Mouse (Mus musculus) lung, postnatal 36 days (tissue): ENCODE results near the gene Iars.

Source experiments
- DNase-seq: peaks from one replicate; pipeline ENCODE4 v3.0.0; 2022; ENCODE audit warnings: mixed read lengths

Gene Iars

DNA sequence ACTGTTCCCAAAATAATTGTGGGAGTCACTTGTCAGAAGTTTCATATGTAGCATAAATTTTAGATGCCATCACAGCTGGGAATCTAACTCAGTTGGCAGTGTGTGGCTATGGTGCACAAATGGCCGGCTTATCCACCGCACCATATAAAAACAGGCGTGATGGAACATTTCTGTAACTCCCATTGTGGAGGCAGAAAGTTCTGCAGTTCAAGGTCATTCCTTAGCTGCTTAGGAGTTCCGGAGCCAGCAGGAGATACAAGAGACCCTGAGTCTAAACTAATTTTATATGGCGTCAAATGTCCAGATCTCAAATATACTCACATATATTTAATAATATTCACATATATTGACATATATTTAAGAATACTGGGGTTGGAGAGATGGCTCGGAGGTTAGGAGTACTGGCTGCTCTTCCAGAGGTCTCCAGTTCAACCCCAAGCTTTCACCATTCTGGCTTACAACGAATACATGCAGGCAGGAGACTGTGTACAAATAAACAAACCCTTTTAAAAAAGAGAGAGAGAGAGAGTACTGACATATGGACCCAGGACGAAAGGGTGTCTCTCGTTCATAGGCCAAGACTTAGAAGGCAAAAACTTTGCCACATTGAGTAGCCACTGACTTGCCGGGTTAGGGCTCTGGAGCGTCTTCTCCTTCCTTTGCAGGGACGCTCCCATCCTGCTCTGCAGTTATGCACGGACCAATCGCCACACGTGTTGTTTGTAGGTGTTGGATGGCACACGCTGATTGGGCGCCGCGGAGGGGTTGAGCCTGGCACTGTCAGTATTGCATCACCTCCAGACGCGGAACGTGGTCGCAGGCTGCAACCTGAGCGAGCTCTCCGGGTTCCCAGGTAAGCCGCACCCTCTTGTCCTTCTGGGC lies at the start of gene Iars:
Gene Iars (plus strand): TSS at position 750 of the 882 bp plus-strand sequence.
- DNase-seq: peak; percentile 100

DNA sequence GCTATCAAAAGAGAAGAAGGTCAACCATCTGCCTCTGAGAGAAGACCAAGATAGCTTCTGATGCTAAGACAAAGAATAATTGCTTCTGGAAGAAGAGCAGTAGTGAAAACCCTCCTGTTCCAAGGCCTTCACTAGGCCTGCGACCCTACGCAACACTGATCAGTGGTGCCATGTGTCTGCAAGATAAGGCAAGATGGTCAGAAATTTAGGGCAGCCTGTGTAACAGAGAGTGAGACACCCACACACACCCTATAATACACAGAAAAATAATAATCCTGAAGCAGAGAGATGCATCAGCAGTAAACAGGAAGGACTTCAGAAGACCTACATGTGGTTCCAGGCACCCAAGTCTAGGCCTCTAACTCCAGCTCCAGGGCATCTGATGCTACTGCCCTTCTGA lies 41.9 kb upstream of the Iars start:
- DNase-seq: no peak

- DNase-seq: no peak
Measured at GRCm38 (mm10) chr13:49642650-49643049, 39.2 kb upstream of the Iars start.

DNA sequence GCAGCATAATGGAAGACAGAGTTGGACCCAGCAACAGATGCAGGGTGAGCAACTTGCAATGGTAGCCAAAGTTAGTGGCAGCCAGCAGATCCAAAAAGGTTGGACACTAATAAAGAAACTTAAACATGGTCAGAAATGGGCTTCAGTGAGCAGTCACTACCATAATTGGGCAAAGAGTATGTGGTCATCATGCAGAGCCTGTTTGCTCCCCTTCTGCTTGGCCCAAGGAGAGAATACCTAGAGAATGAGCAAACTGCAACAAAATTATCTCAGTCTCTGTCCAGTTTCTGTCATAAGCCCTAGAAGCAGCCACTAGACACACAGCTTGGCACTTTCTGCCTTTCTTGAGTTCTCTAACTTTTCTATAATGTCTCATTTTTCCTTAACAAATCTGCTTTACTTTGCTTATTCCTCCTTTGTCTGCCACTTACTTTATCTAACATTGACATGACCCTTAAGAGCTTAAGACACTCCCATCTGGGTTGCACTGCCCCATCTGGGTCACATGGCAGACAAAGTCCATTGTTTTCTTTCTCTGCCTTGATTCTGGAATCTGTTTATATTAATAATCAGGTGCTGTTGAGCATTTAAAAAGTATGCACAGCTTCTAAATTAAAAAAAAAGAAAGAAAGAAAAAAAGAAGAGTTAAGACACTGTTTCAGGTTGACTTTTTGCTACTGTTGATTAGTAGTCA lies 38.1 kb upstream of the Iars start:
- peak; percentile 5 for DNase-seq

- peak; percentile 15 for DNase-seq
Measured at GRCm38 (mm10) chr13:49644731-49645529, 37.0 kb upstream of the Iars start.

DNA sequence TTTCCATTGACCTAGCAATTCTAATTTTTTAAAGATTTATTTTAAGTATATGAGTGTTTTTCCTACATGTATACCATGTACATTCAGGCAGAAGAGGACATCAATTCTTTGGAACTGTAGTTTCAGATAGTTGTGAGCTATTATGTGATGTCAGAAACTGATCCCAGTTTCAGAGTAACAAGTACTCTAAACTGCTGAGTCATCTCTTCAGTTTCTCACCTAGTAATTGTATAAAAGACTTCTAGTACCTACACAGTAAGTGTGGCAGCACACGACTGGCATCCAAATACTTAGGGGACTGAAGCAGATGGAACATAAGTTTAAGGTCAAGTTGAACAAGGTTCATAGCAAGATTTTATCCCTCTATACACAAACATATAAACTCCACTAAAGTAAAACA lies 35.9 kb upstream of the Iars start:
- no peak for DNase-seq

DNA sequence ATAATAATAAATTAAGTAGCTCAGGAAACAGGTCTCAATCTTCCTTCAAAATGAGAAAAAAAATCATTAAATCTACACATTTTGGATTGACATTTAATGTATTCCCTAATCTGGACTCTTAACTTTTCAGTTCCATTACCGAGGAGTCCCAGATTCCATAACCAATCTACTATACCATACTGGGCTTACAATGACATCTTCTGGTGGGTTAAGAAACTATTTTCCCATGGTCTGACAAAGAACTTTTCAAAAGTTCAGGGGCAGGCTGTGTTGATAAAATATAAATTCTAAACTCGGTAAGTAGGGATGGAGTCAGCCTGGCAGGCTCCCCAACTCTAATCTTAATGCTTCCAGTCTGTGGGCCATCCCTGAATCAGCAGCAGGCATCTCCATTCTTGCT lies 30.8 kb upstream of the Iars start:
- DNase-seq: no peak

DNA sequence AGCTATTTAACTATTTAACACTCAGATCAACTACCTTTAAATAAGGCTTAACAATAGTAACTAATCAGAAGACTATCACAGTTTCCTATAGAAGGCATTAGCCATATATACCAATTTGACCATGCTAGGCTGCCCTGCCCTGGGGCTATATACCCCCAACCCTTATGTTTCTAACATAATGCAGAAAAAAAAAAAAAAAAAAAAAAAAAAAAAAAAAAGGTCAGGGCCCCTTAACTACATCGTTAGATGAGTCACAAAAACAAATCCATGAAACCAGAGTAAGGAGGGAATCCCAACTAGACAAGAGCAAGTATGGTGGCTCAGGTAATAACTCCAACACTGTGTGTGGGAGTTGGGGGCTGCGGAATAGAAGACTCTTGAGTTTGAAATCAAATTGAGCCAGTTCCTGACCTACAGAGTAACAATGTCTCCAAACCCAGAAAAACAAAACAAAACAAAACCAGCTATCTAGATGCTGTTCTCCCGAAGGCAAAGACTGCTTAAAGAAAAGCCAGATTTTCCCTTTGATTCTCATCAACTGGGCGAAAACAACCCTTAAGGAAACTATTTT lies 30.0 kb upstream of the Iars start:
- DNase-seq: no peak

DNA sequence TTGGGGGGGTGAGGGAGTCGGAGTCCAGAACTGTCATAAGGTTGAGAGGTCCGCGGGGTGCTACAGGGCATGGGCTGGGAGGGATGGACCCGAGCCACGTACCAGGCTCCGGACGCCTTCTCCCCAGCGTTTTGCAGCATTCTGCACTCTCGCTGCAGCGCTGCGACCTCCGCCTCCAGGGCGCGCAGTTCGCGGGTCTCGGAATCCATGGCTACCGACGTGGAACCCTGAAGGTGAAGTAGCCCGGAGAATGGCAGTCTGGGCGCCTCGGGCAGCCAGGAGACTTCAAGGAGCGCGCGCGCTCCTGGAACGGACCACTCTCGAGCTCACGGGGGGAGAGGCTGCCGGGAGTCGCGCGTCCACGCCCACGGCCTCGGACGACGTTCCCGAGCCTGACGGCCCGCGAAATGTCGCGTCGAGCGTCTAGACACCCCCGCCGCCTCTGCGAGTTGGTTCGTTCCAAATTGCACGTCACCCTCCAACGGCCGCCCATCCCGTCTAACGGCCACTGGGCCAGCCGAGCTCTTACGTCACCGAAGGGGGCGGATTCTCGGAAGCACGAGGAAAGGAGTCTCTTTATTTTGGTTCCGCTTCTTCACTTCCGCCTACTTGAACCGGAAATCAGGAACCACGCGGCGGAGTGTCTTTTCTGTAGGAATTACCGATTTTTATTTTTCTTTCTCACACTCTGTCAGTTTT lies 29.3 kb upstream of the Iars start, which contains the start of the genes Cenpp and Nol8:
Gene Cenpp (minus strand): TSS at position 305 of the 699 bp plus-strand sequence.
Gene Nol8 (plus strand): TSS at position 598 of the 699 bp plus-strand sequence.
- DNase-seq: peak; percentile 99

- DNase-seq: no peak
Measured at GRCm38 (mm10) chr13:49653180-49653541, 28.7 kb upstream of the Iars start.

DNA sequence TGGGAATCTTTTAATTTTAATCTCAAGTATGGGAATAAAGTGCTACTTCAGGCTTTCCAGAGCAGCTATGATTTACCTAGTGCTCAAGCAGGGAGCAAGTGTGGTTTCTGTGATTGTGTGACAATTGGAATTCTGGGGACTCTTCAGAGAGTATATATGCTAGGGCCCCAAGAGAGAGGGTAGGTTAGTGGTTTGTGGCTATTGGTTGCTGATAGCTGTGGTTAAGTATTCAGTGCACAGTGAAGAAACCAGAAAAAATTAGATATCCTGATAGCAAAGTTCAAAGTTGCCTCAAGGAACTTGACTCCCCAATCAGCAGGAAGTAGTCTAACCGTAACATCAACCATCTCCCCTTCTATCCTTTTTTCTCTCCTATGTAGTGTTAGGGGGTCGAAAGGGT lies 4.1 kb upstream of the Iars start:
- no peak for DNase-seq

GRCm38 (mm10) chr13:49682233-49682846 lies 440 bp downstream of the Iars start:
- DNase-seq: no peak

DNA sequence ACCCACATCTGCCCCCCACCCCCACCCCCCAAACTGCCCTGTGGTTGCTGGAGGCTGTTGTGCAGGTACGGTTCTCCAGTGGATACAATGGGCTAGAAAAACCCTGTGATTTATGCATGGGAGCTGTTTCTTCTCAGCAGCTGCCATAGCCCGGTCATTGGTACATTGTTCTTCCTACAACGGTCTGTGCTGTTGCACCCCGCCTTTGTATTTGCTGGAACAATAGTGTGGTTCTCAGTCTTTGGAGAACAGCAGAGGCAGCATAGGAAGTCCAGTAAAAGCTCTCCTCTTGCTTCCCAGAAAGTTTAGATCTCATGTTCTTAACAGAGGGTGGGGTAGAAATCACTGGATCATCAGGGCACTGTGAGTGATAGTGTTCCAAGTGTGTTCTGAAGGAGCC lies 2.4 kb downstream of the Iars start:
- no peak for DNase-seq

DNA sequence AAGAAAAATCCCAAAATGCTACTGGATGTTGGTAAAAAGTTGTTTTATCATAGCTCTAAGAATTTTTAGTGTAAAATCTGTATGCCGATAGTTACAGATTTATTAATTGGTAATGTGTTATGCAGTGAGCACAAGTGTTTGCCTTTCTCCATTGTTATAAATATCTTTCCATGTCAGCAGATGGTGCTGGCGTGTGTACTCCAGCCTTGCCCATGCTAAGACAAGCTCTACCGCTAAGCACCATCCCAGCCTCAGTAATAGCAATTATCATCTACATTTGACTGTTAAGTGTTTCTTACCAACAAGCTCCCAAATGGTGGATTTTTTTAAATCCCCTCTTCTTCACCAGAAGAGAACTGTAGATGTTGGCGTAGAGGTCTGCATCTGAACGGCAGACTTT lies 9.2 kb downstream of the Iars start:
- DNase-seq: no peak

DNA sequence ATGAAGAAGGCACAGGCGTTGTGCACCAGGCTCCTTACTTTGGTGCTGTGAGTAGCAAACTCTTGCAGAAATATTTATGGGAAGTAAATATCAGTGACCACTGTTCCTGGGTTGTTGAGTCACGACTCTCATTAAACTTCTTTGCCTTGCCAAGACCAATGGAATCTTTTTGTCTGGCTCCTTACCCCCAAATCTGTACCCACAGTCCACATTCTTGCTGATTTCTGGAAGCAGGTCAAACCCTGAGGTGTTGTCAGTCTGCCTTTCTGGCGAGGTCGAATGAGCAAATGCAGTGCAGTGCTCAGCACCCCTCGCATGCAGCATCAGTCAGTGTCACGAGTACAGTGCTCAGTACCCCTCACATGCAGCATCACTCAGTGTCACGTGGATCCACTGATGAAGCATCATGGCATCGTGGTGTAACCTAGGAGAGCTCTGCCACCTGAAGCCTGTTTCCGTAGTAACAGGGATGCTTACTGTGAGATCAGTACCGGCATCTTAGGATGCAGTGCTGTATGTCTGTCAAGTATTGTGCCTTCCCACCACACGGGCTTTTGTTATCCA lies 21.4 kb downstream of the Iars start:
- DNase-seq: no peak

GRCm38 (mm10) chr13:49706032-49706690 lies 24.3 kb downstream of the Iars start:
- no peak for DNase-seq

DNA sequence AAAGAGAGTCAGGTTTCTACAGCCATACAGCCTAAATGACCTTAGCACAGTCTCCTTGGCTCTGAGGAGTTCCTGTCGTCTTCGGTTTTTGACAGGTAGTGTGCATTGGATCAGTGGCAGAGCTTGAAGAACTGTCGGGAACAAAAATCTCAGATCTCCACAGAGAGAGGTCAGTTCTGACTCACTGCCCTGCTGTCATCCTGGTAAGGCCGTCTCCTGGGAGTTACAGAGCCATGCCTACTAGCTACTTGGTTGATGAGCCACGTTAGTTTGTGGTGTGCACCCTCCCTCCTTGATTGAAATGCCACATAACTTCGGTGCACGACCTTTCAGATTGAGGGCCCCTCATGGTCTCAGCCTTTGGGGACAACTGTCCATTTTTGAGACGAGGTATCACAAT lies 26.4 kb downstream of the Iars start:
- DNase-seq: no peak

GRCm38 (mm10) chr13:49712047-49712721 lies 30.3 kb downstream of the Iars start:
- DNase-seq: no peak

DNA sequence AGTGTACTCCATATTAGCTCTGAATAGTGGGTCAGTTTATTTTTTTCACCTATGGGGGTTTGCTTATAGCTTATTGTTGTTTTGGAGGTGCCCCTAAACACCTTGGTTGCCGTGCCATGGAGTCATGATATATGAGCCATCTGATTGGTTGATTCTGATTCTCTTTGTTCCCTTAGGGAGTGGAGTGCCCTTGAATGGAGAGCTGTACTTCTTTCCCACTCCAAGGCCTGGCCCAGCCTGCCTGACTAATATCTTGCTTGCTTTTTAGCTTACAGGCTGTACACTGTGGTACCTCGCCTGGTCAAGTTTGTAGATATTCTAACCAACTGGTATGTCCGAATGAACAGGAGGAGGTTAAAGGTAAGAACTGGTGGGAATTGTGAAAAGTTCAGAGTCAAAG lies 37.4 kb downstream of the Iars start:
- peak; percentile 58 for DNase-seq

DNA sequence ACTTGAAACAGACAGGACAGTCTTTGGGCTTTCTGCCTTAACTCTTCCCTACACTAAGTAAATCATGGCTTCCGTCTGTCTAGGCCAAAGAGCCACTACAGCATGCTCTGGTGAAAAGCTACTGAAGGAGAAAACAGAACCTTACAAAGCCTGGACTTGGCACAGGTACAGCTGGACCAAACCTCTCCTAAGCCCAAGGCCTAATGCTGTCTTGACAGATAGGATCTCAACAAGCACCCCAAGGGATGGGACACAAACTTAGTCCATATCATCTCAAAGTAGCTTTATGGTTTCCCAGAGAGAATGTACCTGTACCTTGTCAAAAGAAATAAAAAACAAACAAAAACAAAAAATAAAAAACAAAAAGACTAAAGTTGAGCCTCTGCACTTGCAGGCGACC lies 54.5 kb downstream of the Iars start:
- no peak for DNase-seq
